Mouse (Mus musculus) intestine, postnatal 0 days (tissue): ENCODE measurements around the gene Gm14434. TPM values are rescaled to one million over a fixed set of nuclear protein-coding genes. Genes with fewer than 3 reads are reported as not detected.
"Not testable (repeated sequence)": the region's sequence is repeated elsewhere in the genome, so short reads cannot be mapped to it uniquely, and the experiment has no call there.

Experiments
- ATAC-seq: fragments of 200-750 bp; cut with Nextera tagmentation; 2 replicates; pipeline ENCODE4 v1.8.0; 2017; ENCODE audit warnings: mild to moderate bottlenecking, moderate TSS enrichment, moderate library complexity
- H3K27ac ChIP-seq: fragments of 300-500 bp; sonication (generic); 2 replicates; pipeline ENCODE4 v1.5.1; 2014; ENCODE audit warnings: mild to moderate bottlenecking, low read depth, low read length, moderate library complexity
- H3K27me3 ChIP-seq: fragments of 300-500 bp; sonication (generic); replicated peaks from 2 replicates; pipeline ENCODE4 v1.6.1; 2014; ENCODE audit warnings: low read length, mixed read lengths; ENCODE audit not compliant: control insufficient read depth, insufficient read depth
- H3K36me3 ChIP-seq: fragments of 300-500 bp; sonication (generic); 2 replicates; pipeline ENCODE4 v1.6.1; 2014; ENCODE audit warnings: mild to moderate bottlenecking, moderate library complexity; ENCODE audit not compliant: control insufficient read depth, insufficient read depth
- H3K4me1 ChIP-seq: fragments of 300-500 bp; sonication (generic); replicated peaks from 2 replicates; pipeline ENCODE4 v1.6.1; 2014; ENCODE audit warnings: antibody characterized with exemption, low read length, mixed read lengths; ENCODE audit not compliant: control insufficient read depth, insufficient read depth
- H3K4me2 ChIP-seq: fragments of 300-500 bp; sonication (generic); replicated peaks from 2 replicates; pipeline ENCODE4 v1.6.1; 2014; ENCODE audit warnings: low read depth, mild to moderate bottlenecking, moderate library complexity
- H3K4me3 ChIP-seq: fragments of 300-500 bp; sonication (generic); 2 replicates; pipeline ENCODE4 v1.5.1; 2014; ENCODE audit warnings: low read depth, low read length
- H3K9ac ChIP-seq: fragments of 300-500 bp; sonication (generic); 2 replicates; pipeline ENCODE4 v1.6.1; 2014; ENCODE audit warnings: mild to moderate bottlenecking, low read depth, low read length
- H3K9me3 ChIP-seq: fragments of 300-500 bp; sonication (generic); 2 replicates; pipeline ENCODE4 v1.6.1; 2016; ENCODE audit warnings: mixed run types; ENCODE audit not compliant: control insufficient read depth
- WGBS: fragments of 180-500 bp; shearing (Covaris S2); extraction: QIAGEN DNeasy Blood & Tissue Kit; methylation state at CpG from one replicate; pipeline ENCODE4 v1.1.7; 2014; 5-methylcytosine and 5-hydroxymethylcytosine counted together
- polyA plus RNA-seq: library from polyadenylated mRNA; unstranded; fragments of >200 nt; fragmentation: Nextera tagmentation; extraction: Ambion mirVana; gene quantifications from 2 replicates; pipeline ENCODE4 v1.2.1, GENCODE M21; 2015

Gm14434 gene
- 6.1 and 8.3 TPM in 2 replicates for polyA plus RNA-seq

DNA sequence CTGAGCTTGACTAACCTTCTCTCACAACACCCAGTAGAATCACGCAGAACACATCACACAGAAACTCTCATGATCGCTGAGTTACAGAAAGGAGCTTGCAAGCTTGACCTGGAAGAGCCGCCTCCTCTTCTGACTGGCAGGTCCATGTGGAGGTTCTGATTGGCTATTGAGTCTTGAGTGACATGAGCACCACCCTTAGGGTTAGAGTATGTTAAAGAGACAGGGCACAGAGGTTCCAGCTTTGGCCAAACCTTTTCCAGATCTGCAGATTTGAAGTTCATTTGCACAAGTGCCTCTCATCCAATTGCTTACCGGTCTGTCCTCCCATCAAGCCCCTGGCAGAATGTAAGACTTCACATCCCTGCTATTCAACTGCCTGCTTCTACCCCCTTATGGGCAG is at the start of gene Gm14434:
Gm14434 (minus strand) TSS at position 101 of the 400 bp plus-strand sequence.
- H3K9ac ChIP-seq, H3K4me3 ChIP-seq, H3K4me1 ChIP-seq, H3K9me3 ChIP-seq, H3K4me2 ChIP-seq, H3K36me3 ChIP-seq, H3K27ac ChIP-seq, H3K27me3 ChIP-seq, ATAC-seq: not testable (repeated sequence)
- no CpG with 5 or more reads among the region's 4 CpGs for WGBS

- not testable (repeated sequence) for ATAC-seq, H3K4me2 ChIP-seq
- WGBS, result no CpG with 5 or more reads among the region's 9 CpGs
These were observed 34.2 kb upstream of the Gm14434 start, which contains the start of gene Zfp967 for GRCm38 (mm10) chr2:176520756-176521155. Zfp967 (plus strand) TSS chr2:176521056.

GRCm38 (mm10) chr2:176423294-176423693 is 63.3 kb downstream of the Gm14434 start, which contains the start of gene Gm14435:
Gm14435 (plus strand) TSS chr2:176423594.
- WGBS, result no CpG with 5 or more reads among the region's 6 CpGs
- ATAC-seq, result not testable (repeated sequence)

More at GRCm38 (mm10) chr2:176520756-176521155, 34.2 kb upstream of the Gm14434 start, which contains the start of gene Zfp967:
- H3K4me1 ChIP-seq, H3K27ac ChIP-seq, H3K27me3 ChIP-seq, H3K9ac ChIP-seq, H3K36me3 ChIP-seq, H3K9me3 ChIP-seq, H3K4me3 ChIP-seq: not testable (repeated sequence)

More at GRCm38 (mm10) chr2:176423294-176423693, 63.3 kb downstream of the Gm14434 start, which contains the start of gene Gm14435:
- H3K4me1 ChIP-seq, H3K9ac ChIP-seq, H3K4me3 ChIP-seq, H3K4me2 ChIP-seq, H3K27ac ChIP-seq, H3K27me3 ChIP-seq, H3K36me3 ChIP-seq, H3K9me3 ChIP-seq: not testable (repeated sequence)

Other genes with a start within 250 kb of the Gm14434 start
- not detected in 2 replicates for gene Gm11009, start 167.3 kb downstream of the Gm14434 start, polyA plus RNA-seq
- gene Gm14435, start 63.2 kb downstream of the Gm14434 start, polyA plus RNA-seq, result 5.0 and 6.7 TPM in 2 replicates
- gene Zfp967, start 34.3 kb upstream of the Gm14434 start, polyA plus RNA-seq, result not detected in 2 replicates
- 9.8 and 13.8 TPM in 2 replicates for gene Gm14308, start 149.6 kb upstream of the Gm14434 start, polyA plus RNA-seq
- 3.6 and 3.8 TPM in 2 replicates for gene Zfp973, start 183.7 kb upstream of the Gm14434 start, polyA plus RNA-seq
- 14.1 and 14.7 TPM in 2 replicates for gene Gm14305, start 221.5 kb upstream of the Gm14434 start, polyA plus RNA-seq